Mouse (Mus musculus) heart, embryonic 13.5 days (tissue): ENCODE measurements around the gene Slc25a11. TPM values are rescaled to one million over a fixed set of nuclear protein-coding genes. Genes with fewer than 3 reads are reported as not detected.

Source experiments
- ATAC-seq: fragments of 200-750 bp; cut with Nextera tagmentation; 2 replicates; pipeline ENCODE4 v1.8.0; 2017; ENCODE audit warnings: moderate TSS enrichment; ENCODE audit not compliant: insufficient number of reproducible peaks, low FRiP score, low TSS enrichment; ENCODE audit errors: extremely low read depth
- H3K27ac ChIP-seq: fragments of 300-500 bp; sonication (generic); replicated peaks from 2 replicates; pipeline ENCODE4 v1.5.1; 2015; ENCODE audit warnings: moderate library complexity, mild to moderate bottlenecking, inconsistent platforms
- H3K27me3 ChIP-seq: fragments of 300-500 bp; sonication (generic); replicated peaks from 2 replicates; pipeline ENCODE4 v1.6.1; 2015; ENCODE audit warnings: mild to moderate bottlenecking, inconsistent platforms
- H3K36me3 ChIP-seq: fragments of 300-500 bp; sonication (generic); 2 replicates; pipeline ENCODE4 v1.6.1; 2015; ENCODE audit warnings: mild to moderate bottlenecking, inconsistent platforms
- H3K4me1 ChIP-seq: fragments of 300-500 bp; sonication (generic); 2 replicates; pipeline ENCODE4 v1.6.1; 2015; ENCODE audit warnings: inconsistent platforms
- H3K4me2 ChIP-seq: fragments of 300-500 bp; sonication (generic); 2 replicates; pipeline ENCODE4 v1.6.1; 2015; ENCODE audit warnings: inconsistent platforms, mild to moderate bottlenecking, moderate library complexity
- H3K4me3 ChIP-seq: fragments of 300-500 bp; sonication (generic); 2 replicates; pipeline ENCODE4 v1.5.1; 2015; ENCODE audit warnings: moderate library complexity, mild to moderate bottlenecking, inconsistent platforms
- H3K9ac ChIP-seq: fragments of 300-500 bp; sonication (generic); 2 replicates; pipeline ENCODE4 v1.6.1; 2015; ENCODE audit warnings: inconsistent platforms, mild to moderate bottlenecking, moderate library complexity
- H3K9me3 ChIP-seq: fragments of 300-500 bp; sonication (generic); 2 replicates; pipeline ENCODE4 v1.6.1; 2016; ENCODE audit warnings: inconsistent platforms
- WGBS: fragments of 180-500 bp; shearing (Covaris S2); methylation state at CpG from one replicate; pipeline ENCODE4 v1.1.7; 2015; ENCODE audit warnings: mixed read lengths; 5-methylcytosine and 5-hydroxymethylcytosine counted together
- polyA plus RNA-seq: library from polyadenylated mRNA; unstranded; fragments of >200 nt; fragmentation: Nextera tagmentation; extraction: Ambion mirVana; gene quantifications from 2 replicates; pipeline ENCODE4 v1.2.1, GENCODE M21; 2015

The Slc25a11 gene
- polyA plus RNA-seq, 1 experiment from 2014 or later = 234 TPM

DNA sequence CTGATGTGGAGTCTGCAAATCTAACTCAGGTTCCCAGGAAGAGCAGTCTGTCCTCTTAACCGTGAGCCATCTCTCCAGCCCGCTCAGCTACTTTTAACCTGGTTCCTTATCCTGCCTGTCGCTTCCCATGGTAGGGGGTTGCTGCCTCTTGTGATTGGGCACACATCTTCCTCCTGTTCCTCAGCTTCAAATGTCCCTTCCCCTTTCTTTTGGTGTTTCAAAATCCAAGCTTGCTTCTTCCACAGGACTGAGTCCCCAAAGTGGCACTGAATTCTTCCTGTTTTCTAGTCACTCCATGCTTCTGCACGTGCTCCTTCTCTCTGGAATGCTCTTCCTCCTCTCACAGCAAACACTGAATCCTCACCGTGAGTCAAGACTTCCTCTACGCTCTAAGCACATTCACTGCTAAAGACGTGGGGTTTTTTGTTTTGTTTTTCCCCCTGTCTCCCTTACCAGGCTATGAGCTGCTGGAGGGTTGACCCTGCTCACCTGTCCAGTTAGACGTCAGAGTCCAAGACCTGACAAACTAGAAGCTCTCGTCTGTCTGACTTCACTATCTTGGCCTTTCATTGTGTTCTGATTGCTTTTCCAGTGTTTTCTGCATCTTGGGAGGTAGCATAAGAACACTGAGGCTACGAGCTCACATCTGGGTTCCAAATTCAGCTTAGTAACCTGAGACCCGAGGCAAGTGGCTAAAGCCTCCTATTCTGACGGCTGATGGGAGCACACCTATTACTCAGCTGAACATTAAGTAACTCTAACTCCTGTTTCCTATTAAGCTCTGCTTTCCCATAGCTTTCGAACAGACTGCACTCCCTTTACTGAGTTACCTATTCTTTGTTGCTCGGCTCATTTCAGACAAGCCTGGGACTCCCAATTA is 20.2 kb upstream of the Slc25a11 start:
- Histone ChIP-seq H3K27me3 (no peaks in the 10 kb centered on the region), H3K27ac (peak overlapping the region; percentile 98), H3K4me1 (peaks cover 56% of the 10 kb centered on the region), H3K4me3 (peak overlapping the region; percentile 75), H3K9ac (peak overlapping the region; percentile 86), H3K4me2 (peak overlapping the region; percentile 91), H3K9me3 (no peaks in the 10 kb centered on the region), H3K36me3 (peaks cover 67% of the 10 kb centered on the region)
- 70% methylated on average over 14 of the region's 14 CpGs for WGBS
- no peak for ATAC-seq

DNA sequence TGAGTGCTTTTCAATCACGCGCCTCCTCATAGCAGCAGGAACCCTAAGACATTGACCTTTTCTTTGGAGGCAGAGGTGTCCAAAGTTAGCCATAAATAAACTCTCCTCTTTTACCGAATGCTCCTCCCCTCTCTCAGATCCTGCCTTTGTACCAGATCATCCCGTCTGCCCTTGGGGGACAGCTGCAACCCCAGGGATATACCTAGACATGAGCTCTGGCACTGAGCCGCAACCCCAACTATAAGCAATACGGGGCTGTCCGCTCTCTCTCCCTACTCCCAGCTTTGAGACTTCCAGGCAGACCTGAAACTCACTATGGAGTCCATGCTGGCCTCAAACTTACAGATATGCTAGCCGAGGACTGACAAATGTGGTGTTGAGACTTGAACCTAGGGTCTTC is 19.4 kb upstream of the Slc25a11 start:
- H3K27me3 ChIP-seq = no peaks in the 10 kb centered on the region
- 0 out of 2 replicates have a peak overlapping the region, but pooled peaks have one; percentile 86 for H3K9ac ChIP-seq
- 92% methylated on average over 8 of the region's 8 CpGs for WGBS
- H3K36me3 ChIP-seq = peaks cover 67% of the 10 kb centered on the region
- no peak for ATAC-seq
- no peak overlapping the region for H3K4me2 ChIP-seq
- no peak overlapping the region for H3K27ac ChIP-seq
- peaks cover 50% of the 10 kb centered on the region for H3K4me1 ChIP-seq
- H3K9me3 ChIP-seq = no peaks in the 10 kb centered on the region
- no peak overlapping the region for H3K4me3 ChIP-seq

DNA sequence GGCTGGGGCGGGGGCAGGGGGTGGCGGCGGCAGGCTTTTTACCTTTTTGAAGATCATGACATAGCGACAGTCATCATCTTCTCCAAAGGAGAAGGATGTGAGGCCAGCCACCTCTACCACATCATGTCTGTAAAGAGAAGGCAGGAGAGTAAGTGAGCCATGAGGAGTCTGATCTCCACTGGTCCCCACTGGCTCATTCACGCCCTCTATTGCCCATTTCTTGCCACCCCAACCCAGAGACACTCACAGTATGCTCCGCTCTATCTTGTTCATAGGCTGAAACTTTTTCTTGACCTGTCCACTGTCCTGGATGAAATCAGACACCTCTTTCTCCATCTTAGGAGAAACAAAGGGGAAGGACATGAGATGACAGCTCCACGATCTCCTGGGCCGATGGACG is 17.5 kb upstream of the Slc25a11 start:
- H3K36me3 ChIP-seq = peaks cover 77% of the 10 kb centered on the region
- H3K27me3 ChIP-seq = no peaks in the 10 kb centered on the region
- no peak for ATAC-seq
- H3K4me3 ChIP-seq = no peak overlapping the region
- H3K4me1 ChIP-seq = peaks cover 37% of the 10 kb centered on the region
- H3K4me2 ChIP-seq = no peak overlapping the region
- H3K27ac ChIP-seq = no peak overlapping the region
- no peaks in the 10 kb centered on the region for H3K9me3 ChIP-seq
- WGBS = 91% methylated on average over 9 of the region's 9 CpGs
- H3K9ac ChIP-seq = no peak overlapping the region

DNA sequence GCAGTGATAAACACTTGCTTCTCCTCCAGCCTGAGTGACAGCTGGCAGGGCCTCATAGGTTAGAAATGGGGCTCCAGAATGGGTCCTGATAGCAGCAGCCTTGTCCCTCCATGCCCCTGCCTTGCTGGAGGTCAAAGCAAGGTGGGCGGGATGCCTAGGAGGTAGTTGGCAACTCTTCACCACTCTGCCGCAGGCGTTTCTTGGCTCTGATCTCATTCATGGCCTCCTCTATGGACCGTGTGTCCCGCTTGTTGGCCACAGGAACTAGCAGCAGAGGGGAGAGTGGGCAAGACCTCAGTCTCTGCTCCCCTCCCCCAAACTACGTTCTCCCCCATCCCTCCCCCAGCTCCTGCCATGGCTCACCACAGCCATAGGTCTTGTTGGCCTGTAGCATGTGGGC is 16.7 kb upstream of the Slc25a11 start:
- no peak overlapping the region for H3K4me3 ChIP-seq
- H3K9me3 ChIP-seq = no peaks in the 10 kb centered on the region
- H3K36me3 ChIP-seq = peaks cover 84% of the 10 kb centered on the region
- WGBS = 81% methylated on average over 6 of the region's 6 CpGs
- H3K27me3 ChIP-seq = no peaks in the 10 kb centered on the region
- 0 out of 2 replicates have a peak overlapping the region, but pooled peaks have one; percentile 24 for H3K27ac ChIP-seq
- H3K4me1 ChIP-seq = peaks cover 45% of the 10 kb centered on the region
- H3K4me2 ChIP-seq = no peak overlapping the region
- no peak for ATAC-seq
- no peak overlapping the region for H3K9ac ChIP-seq

DNA sequence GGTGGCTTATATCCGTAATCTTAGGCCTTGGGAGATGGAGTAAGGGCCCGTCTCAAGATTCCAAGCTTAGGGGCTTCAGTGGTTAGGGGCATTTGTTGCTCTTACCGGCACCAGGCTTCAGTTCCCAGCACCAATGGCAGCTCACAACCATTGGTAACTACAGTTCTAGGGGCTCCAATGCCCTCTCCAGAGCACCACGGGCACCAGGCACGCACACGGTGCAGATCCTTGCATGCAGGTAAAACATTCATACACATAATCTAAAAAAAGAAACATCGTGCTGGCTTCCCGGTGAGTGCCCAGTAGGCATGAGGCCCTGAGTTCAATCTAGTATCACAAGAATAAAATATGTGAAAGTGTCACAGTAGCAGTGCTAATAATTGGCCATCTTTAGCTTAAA is 15.8 kb upstream of the Slc25a11 start:
- no peak overlapping the region for H3K4me2 ChIP-seq
- 0 out of 2 replicates have a peak overlapping the region, but pooled peaks have one; percentile 5 for H3K27ac ChIP-seq
- WGBS = 78% methylated on average over 8 of the region's 8 CpGs
- no peak overlapping the region for H3K4me3 ChIP-seq
- H3K9me3 ChIP-seq = no peaks in the 10 kb centered on the region
- H3K4me1 ChIP-seq = peaks cover 51% of the 10 kb centered on the region
- peaks cover 87% of the 10 kb centered on the region for H3K36me3 ChIP-seq
- no peak for ATAC-seq
- no peaks in the 10 kb centered on the region for H3K27me3 ChIP-seq
- H3K9ac ChIP-seq = peak overlapping the region; percentile 38; the same call in 1 of the 2 replicates

DNA sequence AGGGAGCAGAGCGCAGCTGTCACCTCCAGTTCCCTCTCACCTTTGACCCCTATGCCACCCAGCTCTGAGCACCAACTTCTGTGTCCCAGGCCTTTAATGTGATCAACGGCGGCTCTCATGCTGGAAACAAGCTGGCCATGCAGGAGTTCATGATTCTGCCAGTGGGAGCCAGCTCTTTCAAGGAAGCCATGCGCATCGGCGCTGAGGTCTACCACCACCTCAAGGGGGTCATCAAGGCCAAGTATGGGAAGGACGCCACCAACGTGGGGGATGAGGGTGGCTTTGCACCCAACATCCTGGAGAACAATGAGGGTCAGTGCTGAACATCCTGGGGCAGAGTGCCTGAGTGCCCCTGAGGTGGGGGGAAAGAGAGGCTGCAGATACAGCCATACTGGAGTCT is 13.3 kb upstream of the Slc25a11 start:
- no peak for ATAC-seq
- H3K9me3 ChIP-seq = no peaks in the 10 kb centered on the region
- H3K9ac ChIP-seq = no peak overlapping the region
- 86% methylated on average over 8 of the region's 8 CpGs for WGBS
- H3K4me3 ChIP-seq = no peak overlapping the region
- H3K4me1 ChIP-seq = peaks cover 60% of the 10 kb centered on the region
- H3K27me3 ChIP-seq = no peaks in the 10 kb centered on the region
- H3K4me2 ChIP-seq = no peak overlapping the region
- peaks cover 67% of the 10 kb centered on the region for H3K36me3 ChIP-seq
- H3K27ac ChIP-seq = no peak overlapping the region

DNA sequence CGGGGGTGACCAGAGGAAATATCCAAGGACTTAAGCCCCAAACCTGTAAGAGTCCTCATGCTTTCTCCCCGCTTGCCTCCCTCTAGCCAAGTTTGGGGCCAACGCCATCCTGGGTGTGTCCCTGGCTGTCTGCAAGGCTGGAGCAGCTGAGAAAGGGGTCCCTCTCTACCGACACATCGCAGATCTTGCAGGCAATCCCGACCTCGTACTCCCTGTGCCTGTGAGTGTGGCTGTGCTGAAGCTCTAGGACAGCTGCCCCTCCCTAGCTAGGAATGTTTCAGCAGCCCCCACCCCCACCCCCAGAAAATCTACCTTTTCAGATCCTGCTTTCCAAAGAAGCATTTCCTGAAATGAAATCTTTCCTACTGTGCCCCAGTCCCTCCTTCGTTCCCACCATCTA is 11.7 kb upstream of the Slc25a11 start:
- H3K4me3 ChIP-seq = no peak overlapping the region

DNA sequence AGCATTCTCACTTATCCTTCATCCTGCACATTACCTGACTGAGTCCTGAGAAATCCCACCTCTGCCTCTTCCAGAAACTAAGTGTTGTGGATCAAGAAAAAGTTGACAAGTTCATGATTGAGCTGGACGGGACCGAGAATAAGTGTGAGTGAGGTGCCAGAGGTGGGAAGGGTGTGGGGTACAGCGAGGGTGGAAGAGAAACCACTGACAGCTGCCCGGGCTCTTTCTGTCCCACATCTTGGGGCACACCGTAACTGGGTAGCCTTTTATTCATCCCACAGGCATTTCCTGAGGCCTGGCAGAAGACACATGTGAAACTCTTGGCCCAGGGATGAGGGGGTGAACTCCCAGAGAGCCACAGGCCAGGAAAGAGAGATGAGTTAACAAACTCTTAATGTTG is 11.2 kb upstream of the Slc25a11 start:
- Histone ChIP-seq H3K27ac (peak overlapping the region; percentile 99; the same call in 1 of the 2 replicates), H3K4me1 (peaks cover 57% of the 10 kb centered on the region), H3K4me3 (peak overlapping the region; percentile 100), H3K9me3 (no peaks in the 10 kb centered on the region), H3K9ac (peak overlapping the region; percentile 100), H3K36me3 (peaks cover 47% of the 10 kb centered on the region), H3K27me3 (no peaks in the 10 kb centered on the region), H3K4me2 (peak overlapping the region; percentile 94)
- no peak for ATAC-seq
- WGBS = 73% methylated on average over 5 of the region's 5 CpGs

More for the DNA sequence above, 11.7 kb upstream of the Slc25a11 start:
- Histone ChIP-seq H3K9ac (peak overlapping the region; percentile 61), H3K27ac (no peak overlapping the region), H3K27me3 (no peaks in the 10 kb centered on the region), H3K4me1 (peaks cover 59% of the 10 kb centered on the region), H3K36me3 (peaks cover 51% of the 10 kb centered on the region), H3K4me2 (peak overlapping the region; percentile 94), H3K9me3 (no peaks in the 10 kb centered on the region)
- 57% methylated on average over 8 of the region's 8 CpGs for WGBS
- ATAC-seq = no peak

DNA sequence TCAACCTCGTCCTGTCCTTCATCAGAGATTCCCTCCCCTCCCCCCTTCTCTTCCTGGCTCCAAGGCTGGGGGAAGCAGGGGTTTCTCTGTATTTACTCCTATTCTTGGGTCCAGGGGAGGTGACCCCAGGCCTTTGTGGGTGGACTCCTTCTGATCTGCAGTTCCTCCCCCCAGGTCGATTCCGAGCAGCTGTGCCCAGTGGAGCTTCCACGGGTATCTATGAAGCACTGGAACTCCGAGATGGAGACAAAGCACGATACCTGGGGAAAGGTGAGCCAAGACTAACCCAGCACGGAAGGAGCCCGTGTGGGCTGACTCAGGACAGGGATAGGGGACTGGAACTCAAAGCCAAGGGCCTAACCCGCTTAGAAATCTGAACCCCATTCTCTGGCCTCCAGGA is 10.7 kb upstream of the Slc25a11 start:
- Histone ChIP-seq H3K27ac (peak overlapping the region; percentile 99), H3K27me3 (no peaks in the 10 kb centered on the region), H3K9me3 (no peaks in the 10 kb centered on the region), H3K4me1 (peaks cover 57% of the 10 kb centered on the region), H3K9ac (peak overlapping the region; percentile 100), H3K36me3 (peaks cover 42% of the 10 kb centered on the region), H3K4me2 (peak overlapping the region; percentile 94), H3K4me3 (peak overlapping the region; percentile 100)
- WGBS = 58% methylated on average over 9 of the region's 9 CpGs
- ATAC-seq = no peak

DNA sequence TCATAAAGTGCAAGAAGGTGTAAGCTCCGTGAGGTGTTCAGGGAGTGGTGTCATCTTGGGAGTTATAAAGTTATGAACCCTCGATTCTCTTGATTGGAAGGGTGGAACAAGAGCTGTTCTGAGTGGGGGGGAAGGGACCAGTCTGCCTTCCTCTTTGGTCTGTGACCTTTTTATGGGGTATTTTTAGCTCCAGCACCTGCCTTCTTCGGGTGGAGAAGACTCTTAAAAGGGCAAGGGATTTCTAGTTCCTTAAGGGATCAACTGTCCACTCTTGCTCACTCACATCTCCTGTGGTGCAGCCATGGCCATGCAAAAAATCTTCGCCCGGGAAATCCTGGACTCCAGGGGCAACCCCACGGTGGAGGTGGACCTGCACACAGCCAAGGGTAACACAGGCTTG is 10.3 kb upstream of the Slc25a11 start:
- H3K9ac ChIP-seq = peak overlapping the region; percentile 100
- peaks cover 57% of the 10 kb centered on the region for H3K4me1 ChIP-seq
- H3K36me3 ChIP-seq = peaks cover 41% of the 10 kb centered on the region
- H3K4me2 ChIP-seq = peak overlapping the region; percentile 94
- H3K27ac ChIP-seq = peak overlapping the region; percentile 99
- WGBS = 16% methylated on average over 6 of the region's 6 CpGs
- H3K4me3 ChIP-seq = peak overlapping the region; percentile 100
- no peaks in the 10 kb centered on the region for H3K9me3 ChIP-seq
- ATAC-seq = no peak
- H3K27me3 ChIP-seq = no peaks in the 10 kb centered on the region

DNA sequence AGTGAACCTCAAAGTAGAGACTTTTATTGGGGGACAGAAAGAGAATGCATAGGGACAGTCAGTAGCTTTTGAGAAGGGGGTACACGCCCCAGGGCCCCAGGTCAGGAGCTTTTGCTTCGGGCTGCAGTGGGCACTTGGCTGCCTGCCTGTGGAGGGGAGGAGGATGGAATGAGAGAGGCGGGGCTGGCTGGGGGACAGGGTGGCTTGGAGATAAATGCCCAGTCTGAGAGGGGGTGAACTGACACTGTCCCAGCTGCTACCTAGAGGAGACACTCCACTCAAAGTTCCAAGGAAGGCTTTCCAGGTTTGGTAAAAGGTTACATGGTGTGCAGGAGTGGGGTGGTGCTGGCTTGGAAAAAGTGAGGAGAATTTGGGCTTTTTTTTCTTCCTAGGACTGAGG is 9.7 kb upstream of the Slc25a11 start, which contains the start of gene Eno3:
TSS of gene Eno3 (plus strand) at position 239 of the 400 bp plus-strand sequence.
- H3K4me1 ChIP-seq = peaks cover 63% of the 10 kb centered on the region
- peak within 1 kb of the TSS; percentile 94 for H3K4me2 ChIP-seq
- 15% methylated on average over 3 of the region's 3 CpGs for WGBS
- H3K9me3 ChIP-seq = no peaks in the 10 kb centered on the region
- H3K27me3 ChIP-seq = no peaks in the 10 kb centered on the region
- peaks cover 41% of the 10 kb centered on the region for H3K36me3 ChIP-seq
- peak; percentile 12; the same call in 1 of the 2 replicates for ATAC-seq
- peak within 1 kb of the TSS; percentile 100 for H3K4me3 ChIP-seq
- H3K27ac ChIP-seq = peak within 1 kb of the TSS; percentile 99
- H3K9ac ChIP-seq = peak within 1 kb of the TSS; percentile 100
